Mouse (Mus musculus): Measurements from ENCODE around the gene Hadh.

Hadh gene

DNA sequence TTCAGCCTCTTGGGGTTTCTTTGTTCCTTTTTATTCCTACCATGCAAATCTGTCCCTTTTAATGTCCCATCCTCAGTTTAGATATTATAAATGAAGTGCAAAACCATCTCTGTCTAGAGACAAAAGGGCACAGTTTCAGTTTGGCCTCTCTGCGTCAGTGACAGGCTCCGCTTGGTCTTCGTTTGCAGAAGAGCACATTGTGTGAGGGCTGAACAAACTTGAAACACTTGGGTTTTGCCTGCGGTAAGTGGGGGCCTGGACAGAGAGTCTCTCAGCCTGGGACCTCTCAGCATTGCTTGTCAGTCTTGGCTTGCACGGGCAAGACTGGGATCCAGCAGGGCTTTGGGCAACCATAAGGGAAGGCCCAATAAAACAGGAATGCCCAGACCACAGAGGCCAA lies 85.7 kb downstream of the Hadh start:
- DNase-seq (ENCODE audit: low read depth, low spot score), result no peak
- H3K36me3 ChIP-seq (ENCODE audit: control insufficient read depth, insufficient read depth, low read length, poor library complexity, severe bottlenecking), result 0 out of 2 replicates have a peak, but pooled peaks cover 2% of the 10 kb centered on the region
- no peaks in the 10 kb centered on the region for H3K27me3 ChIP-seq (ENCODE audit: control insufficient read depth, insufficient read depth, low read length, poor library complexity, severe bottlenecking)
